Mouse (Mus musculus) neural tube, embryonic 14.5 days (tissue): ENCODE measurements around the gene Prl5a1. TPM values are rescaled to one million over a fixed set of nuclear protein-coding genes. Genes with fewer than 3 reads are reported as not detected.

Source experiments
- ATAC-seq: fragments of 200-750 bp; cut with Nextera tagmentation; 2 replicates; pipeline ENCODE4 v1.8.0; 2017; ENCODE audit warnings: low read depth, mild to moderate bottlenecking, moderate TSS enrichment, moderate library complexity
- H3K27ac ChIP-seq: fragments of 300-500 bp; sonication (generic); 2 replicates; pipeline ENCODE4 v1.5.1; 2014; ENCODE audit warnings: low read depth, mild to moderate bottlenecking, control low read depth, low read length, moderate library complexity, mixed read lengths
- H3K27me3 ChIP-seq: fragments of 300-500 bp; sonication (generic); 2 replicates; pipeline ENCODE4 v1.6.1; 2014; ENCODE audit warnings: low read length; ENCODE audit not compliant: control insufficient read depth, insufficient read depth
- H3K36me3 ChIP-seq: fragments of 300-500 bp; sonication (generic); 2 replicates; pipeline ENCODE4 v1.6.1; 2014; ENCODE audit warnings: low read length, mixed read lengths; ENCODE audit not compliant: control insufficient read depth, insufficient read depth
- H3K4me1 ChIP-seq: fragments of 300-500 bp; sonication (generic); 2 replicates; pipeline ENCODE4 v1.6.1; 2014; ENCODE audit warnings: low read length; ENCODE audit not compliant: control insufficient read depth, insufficient read depth
- H3K4me2 ChIP-seq: fragments of 300-500 bp; sonication (generic); 2 replicates; pipeline ENCODE4 v1.6.1; 2014; ENCODE audit warnings: mild to moderate bottlenecking, low read depth, low read length, control low read depth
- H3K4me3 ChIP-seq: fragments of 300-500 bp; sonication (generic); 2 replicates; pipeline ENCODE4 v1.5.1; 2014; ENCODE audit warnings: low read depth, low read length, control low read depth, mixed read lengths
- H3K9ac ChIP-seq: fragments of 300-500 bp; sonication (generic); replicated peaks from 2 replicates; pipeline ENCODE4 v1.6.1; 2014; ENCODE audit warnings: low read depth, mild to moderate bottlenecking, control low read depth, low read length, mixed read lengths
- H3K9me3 ChIP-seq: fragments of 300-500 bp; sonication (generic); 2 replicates; pipeline ENCODE4 v1.6.1; 2016; ENCODE audit warnings: low read length; ENCODE audit not compliant: control insufficient read depth
- WGBS: fragments of 180-500 bp; shearing (Covaris S2); extraction: QIAGEN DNeasy Blood & Tissue Kit; methylation state at CpG from one replicate; pipeline ENCODE4 v1.1.7; 2014; 5-methylcytosine and 5-hydroxymethylcytosine counted together
- polyA plus RNA-seq: library from polyadenylated mRNA; unstranded; fragments of >200 nt; fragmentation: Nextera tagmentation; extraction: Ambion mirVana; gene quantifications from 2 replicates; pipeline ENCODE4 v1.2.1, GENCODE M21; 2014

The Prl5a1 gene
- polyA plus RNA-seq, result not detected in 2 replicates

DNA sequence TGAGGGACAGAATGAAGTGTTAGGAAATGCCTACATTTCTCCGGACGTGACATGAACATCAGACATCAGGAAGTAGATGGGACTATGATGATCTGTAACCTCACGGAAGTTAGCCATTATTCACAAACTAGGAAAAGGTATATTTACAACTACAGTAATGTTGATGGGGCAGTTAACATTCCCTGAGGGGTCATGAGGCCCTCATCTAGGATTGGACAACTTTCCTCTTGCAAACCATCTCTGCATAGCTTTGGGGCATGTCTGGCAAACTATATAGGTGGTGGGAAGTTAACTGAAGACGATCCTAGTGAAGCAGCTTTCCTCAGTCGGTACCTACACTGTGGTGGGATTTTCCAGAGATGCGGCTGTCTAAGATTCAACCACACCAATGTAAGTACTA, at the start of gene Prl5a1:
Gene Prl5a1, plus strand, starts transcription at position 301 of the 400 bp plus-strand sequence.
- Histone ChIP-seq H3K36me3 (no peaks in the 10 kb centered on the region), H3K4me3 (no peak within 1 kb of the TSS), H3K27ac (no peak within 1 kb of the TSS), H3K4me2 (no peak within 1 kb of the TSS), H3K9me3 (no peaks in the 10 kb centered on the region), H3K4me1 (no peaks in the 10 kb centered on the region), H3K9ac (no peak within 1 kb of the TSS), H3K27me3 (no peaks in the 10 kb centered on the region)
- WGBS, result 91% methylated on average over 6 of the region's 6 CpGs
- ATAC-seq, result no peak

GRCm38 (mm10) chr13:28096161-28096560, 46.1 kb upstream of the Prl5a1 start:
- no peak overlapping the region for H3K27ac ChIP-seq
- H3K36me3 ChIP-seq, result no peaks in the 10 kb centered on the region
- ATAC-seq, result no peak
- H3K4me1 ChIP-seq, result no peaks in the 10 kb centered on the region
- no peaks in the 10 kb centered on the region for H3K27me3 ChIP-seq
- H3K4me3 ChIP-seq, result no peak overlapping the region
- no peaks in the 10 kb centered on the region for H3K9me3 ChIP-seq
- H3K9ac ChIP-seq, result no peak overlapping the region
- no peak overlapping the region for H3K4me2 ChIP-seq

DNA sequence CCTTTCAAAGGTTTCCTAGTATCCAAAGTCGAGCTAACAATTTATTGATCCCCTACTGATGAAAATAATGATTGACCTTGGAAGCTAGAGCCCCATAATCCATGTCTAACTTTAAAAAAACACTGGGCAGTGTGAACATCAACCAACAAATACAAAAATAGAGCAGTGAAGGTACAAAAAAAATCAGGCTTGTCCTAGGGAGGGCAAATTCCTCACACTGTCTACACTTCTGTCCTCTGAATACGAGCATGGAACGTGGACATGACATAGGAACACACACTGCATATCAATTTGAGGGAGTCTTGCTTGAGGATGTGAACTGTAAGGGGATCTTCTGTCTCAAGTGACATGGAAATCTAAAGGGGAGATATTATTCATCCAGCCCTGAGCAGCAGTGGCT, 33.7 kb upstream of the Prl5a1 start:
- ATAC-seq, result no peak
- no peaks in the 10 kb centered on the region for H3K9me3 ChIP-seq
- no peak overlapping the region for H3K27ac ChIP-seq
- no peaks in the 10 kb centered on the region for H3K27me3 ChIP-seq
- no peak overlapping the region for H3K9ac ChIP-seq
- H3K4me3 ChIP-seq, result no peak overlapping the region
- 86% methylated on average over 3 of the region's 3 CpGs for WGBS
- no peaks in the 10 kb centered on the region for H3K4me1 ChIP-seq
- no peaks in the 10 kb centered on the region for H3K36me3 ChIP-seq
- no peak overlapping the region for H3K4me2 ChIP-seq

DNA sequence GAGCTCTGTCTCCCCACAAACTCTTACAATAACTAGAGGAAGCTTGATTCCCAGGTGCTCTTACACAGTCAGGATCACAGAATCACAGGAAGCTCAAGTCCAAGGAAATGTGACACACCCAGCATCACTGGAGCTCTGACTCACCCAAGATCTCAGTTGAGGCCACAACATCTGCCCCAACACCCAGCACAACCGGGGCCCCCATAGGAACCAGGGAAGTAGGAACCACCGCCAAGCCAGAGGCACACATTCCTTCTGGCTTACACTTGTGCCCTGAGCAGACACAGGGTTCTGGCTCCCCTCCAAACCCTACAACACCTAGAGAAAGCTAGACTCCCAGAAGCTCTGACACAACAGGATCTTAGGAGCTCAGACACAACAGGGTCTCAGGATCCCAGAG, 9.5 kb upstream of the Prl5a1 start:
- no peak overlapping the region for H3K4me2 ChIP-seq
- no peak overlapping the region for H3K9ac ChIP-seq
- no peaks in the 10 kb centered on the region for H3K27me3 ChIP-seq
- no peaks in the 10 kb centered on the region for H3K9me3 ChIP-seq
- no peaks in the 10 kb centered on the region for H3K4me1 ChIP-seq
- ATAC-seq, result no peak
- 87% methylated on average over 2 of the region's 2 CpGs for WGBS
- H3K36me3 ChIP-seq, result no peaks in the 10 kb centered on the region
- H3K4me3 ChIP-seq, result no peak overlapping the region
- no peak overlapping the region for H3K27ac ChIP-seq

GRCm38 (mm10) chr13:28135790-28136189, 6.5 kb upstream of the Prl5a1 start:
- no peak for ATAC-seq
- no peaks in the 10 kb centered on the region for H3K9me3 ChIP-seq
- H3K4me2 ChIP-seq, result no peak overlapping the region
- H3K27me3 ChIP-seq, result no peaks in the 10 kb centered on the region
- H3K9ac ChIP-seq, result no peak overlapping the region
- no peaks in the 10 kb centered on the region for H3K36me3 ChIP-seq
- no peak overlapping the region for H3K4me3 ChIP-seq
- H3K27ac ChIP-seq, result no peak overlapping the region
- H3K4me1 ChIP-seq, result no peaks in the 10 kb centered on the region

Other genes with a start within 250 kb of the Prl5a1 start
- gene Prl4a1, start 126.3 kb upstream of the Prl5a1 start, polyA plus RNA-seq, result not detected in 2 replicates
- gene Gm11361, start 115.0 kb downstream of the Prl5a1 start, polyA plus RNA-seq, result 1.3 and 1.7 TPM in 2 replicates